Mouse (Mus musculus): ENCODE results near the gene Olfr301. TPM values are rescaled to one million over a fixed set of nuclear protein-coding genes. Genes with fewer than 3 reads are reported as not detected.

Olfr301 gene
- not detected for polyA plus RNA-seq (2017; shearing (Covaris generic))

GRCm38 (mm10) chr7:86403546-86403945 lies at the start of gene Olfr301:
Gene Olfr301 (plus strand): TSS chr7:86403846.

GRCm38 (mm10) chr7:86366828-86367227 lies 36.8 kb upstream of the Olfr301 start, which contains the start of gene Olfr305:
Gene Olfr305 (minus strand): TSS chr7:86366928.

GRCm38 (mm10) chr7:86386558-86386957 lies 17.1 kb upstream of the Olfr301 start, which contains the start of gene Olfr304:
Gene Olfr304 (minus strand): TSS chr7:86386658.

GRCm38 (mm10) chr7:86397689-86398088 lies 6.0 kb upstream of the Olfr301 start, which contains the start of gene Olfr303:
Gene Olfr303 (minus strand): TSS chr7:86397789.

GRCm38 (mm10) chr7:86459621-86460020 lies 56.0 kb downstream of the Olfr301 start, which contains the start of gene Olfr299:
Gene Olfr299 (plus strand): TSS chr7:86459921.

Other genes with a start within 250 kb of the Olfr301 start
- under 1 TPM in 1 of 2 experiments, not detected in 1; 0.10 TPM for gene Vmn2r75, start 232.1 kb upstream of the Olfr301 start, polyA plus RNA-seq (2017; shearing (Covaris generic))
- under 1 TPM; 0.06 to 0.59 TPM for gene Vmn2r76, start 157.5 kb upstream of the Olfr301 start, polyA plus RNA-seq (2017; shearing (Covaris generic))
- gene Olfr310, start 126.7 kb upstream of the Olfr301 start, polyA plus RNA-seq (2017; shearing (Covaris generic)) = under 1 TPM in 1 of 2 experiments, not detected in 1; 0.69 TPM
- gene Olfr309, start 90.1 kb upstream of the Olfr301 start, polyA plus RNA-seq (2017; shearing (Covaris generic)) = not detected
- not detected for gene Olfr308, start 78.2 kb upstream of the Olfr301 start, polyA plus RNA-seq (2017; shearing (Covaris generic))
- gene Olfr307, start 66.3 kb upstream of the Olfr301 start, polyA plus RNA-seq (2017; shearing (Covaris generic)) = under 1 TPM in 1 of 2 experiments, not detected in 1; 0.08 TPM
- gene Olfr305, start 36.9 kb upstream of the Olfr301 start, polyA plus RNA-seq (2017; shearing (Covaris generic)) = not detected
- gene Olfr304, start 17.2 kb upstream of the Olfr301 start, polyA plus RNA-seq (2017; shearing (Covaris generic)) = under 1 TPM in 1 of 2 experiments, not detected in 1; 0.48 TPM
- not detected for gene Olfr303, start 6.1 kb upstream of the Olfr301 start, polyA plus RNA-seq (2017; shearing (Covaris generic))
- gene Olfr299, start 56.1 kb downstream of the Olfr301 start, polyA plus RNA-seq (2017; shearing (Covaris generic)) = under 1 TPM in 1 of 2 experiments, not detected in 1; 0.07 TPM
- gene Olfr298, start 88.6 kb downstream of the Olfr301 start, polyA plus RNA-seq (2017; shearing (Covaris generic)) = not detected
- not detected for gene Olfr297, start 116.1 kb downstream of the Olfr301 start, polyA plus RNA-seq (2017; shearing (Covaris generic))
- under 1 TPM; 0.16 to 0.22 TPM for gene Olfr295, start 180.0 kb downstream of the Olfr301 start, polyA plus RNA-seq (2017; shearing (Covaris generic))
- not detected for gene Olfr294, start 212.8 kb downstream of the Olfr301 start, polyA plus RNA-seq (2017; shearing (Covaris generic))
- not detected for gene Olfr293, start 245.2 kb downstream of the Olfr301 start, polyA plus RNA-seq (2017; shearing (Covaris generic))

Measured in inflammation-experienced regulatory T-cells (primary cell).